Mouse (Mus musculus) leukemia stem cell, adult 10-12 weeks (primary cell): ENCODE results near the gene Gpr37l1. TPM values are rescaled to one million over a fixed set of nuclear protein-coding genes. Genes with fewer than 3 reads are reported as not detected.

Experiments used
- polyA plus RNA-seq: library from polyadenylated mRNA; stranded (reverse); fragments of >175 nt; gene quantifications from 2 replicates; pipeline ENCODE4 v1.2.3, GENCODE M21; 2012; ENCODE audit warnings: low replicate concordance

Gpr37l1 gene
- not detected in 2 replicates for polyA plus RNA-seq

DNA sequence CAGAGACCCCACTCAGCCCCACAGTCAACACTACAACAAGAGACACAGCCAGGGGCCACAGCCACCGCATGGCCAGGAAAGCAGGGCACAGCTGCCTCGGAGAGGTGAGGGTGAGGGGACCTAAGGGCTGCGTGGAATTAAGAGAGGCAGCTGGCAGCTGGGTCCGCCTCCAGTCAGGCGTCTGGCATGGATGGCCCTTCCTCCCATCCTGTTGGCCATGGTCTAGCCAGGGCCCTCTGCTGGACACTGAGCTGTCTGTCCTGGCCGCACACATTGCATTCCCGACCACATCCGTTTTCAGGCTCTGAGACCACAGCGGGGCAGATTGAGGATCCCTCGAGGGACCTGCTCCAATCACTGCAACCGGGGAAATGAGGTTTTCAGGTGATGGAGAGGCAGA, at the start of gene Gpr37l1:
Gene Gpr37l1, minus strand, starts transcription at position 247 of the 400 bp plus-strand sequence.

DNA sequence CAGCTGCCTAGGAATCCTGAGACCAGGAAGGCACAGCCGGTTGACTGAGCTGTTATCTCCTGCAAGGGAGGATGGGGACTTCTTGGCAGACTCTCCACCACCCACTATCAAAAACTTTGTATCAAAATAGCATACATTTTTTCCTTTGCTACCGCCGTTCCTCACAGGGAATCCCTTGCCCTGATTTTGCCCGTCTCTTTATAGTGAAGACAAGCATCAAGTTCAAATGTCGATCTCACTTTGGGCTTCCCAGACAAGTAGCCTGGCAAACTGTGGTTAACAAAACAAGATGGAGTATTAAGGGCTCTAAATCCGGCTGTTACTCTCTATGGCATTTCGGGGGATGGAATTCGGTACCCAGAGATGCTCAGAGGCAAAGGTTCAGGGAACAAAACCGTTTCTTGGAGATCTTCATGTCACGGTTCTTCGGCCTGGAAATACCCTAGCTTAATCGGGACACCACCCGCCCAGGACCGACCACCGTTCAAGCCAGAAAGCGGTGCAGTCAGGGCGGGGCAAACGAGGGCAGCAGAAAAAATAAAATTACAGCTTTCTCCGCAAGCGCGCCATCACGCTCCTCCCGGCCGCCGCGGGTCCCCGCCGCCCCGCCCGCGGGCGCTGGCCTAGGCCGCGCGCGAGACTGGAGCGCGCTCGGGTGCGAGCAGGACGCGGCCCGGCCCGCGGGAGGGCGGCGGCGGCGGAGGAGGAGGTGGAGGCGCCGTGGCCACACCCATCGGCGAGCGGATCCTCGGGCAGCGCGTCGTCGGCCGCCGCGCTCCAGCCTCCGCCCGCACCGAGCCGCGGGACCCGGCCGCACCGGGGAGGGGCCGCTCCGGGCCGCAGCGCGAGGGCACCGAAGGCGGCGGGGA, 21.2 kb downstream of the Gpr37l1 start, which contains the start of gene Arl8a:
Gene Arl8a, plus strand, starts transcription at position 748 of the 869 bp plus-strand sequence.

DNA sequence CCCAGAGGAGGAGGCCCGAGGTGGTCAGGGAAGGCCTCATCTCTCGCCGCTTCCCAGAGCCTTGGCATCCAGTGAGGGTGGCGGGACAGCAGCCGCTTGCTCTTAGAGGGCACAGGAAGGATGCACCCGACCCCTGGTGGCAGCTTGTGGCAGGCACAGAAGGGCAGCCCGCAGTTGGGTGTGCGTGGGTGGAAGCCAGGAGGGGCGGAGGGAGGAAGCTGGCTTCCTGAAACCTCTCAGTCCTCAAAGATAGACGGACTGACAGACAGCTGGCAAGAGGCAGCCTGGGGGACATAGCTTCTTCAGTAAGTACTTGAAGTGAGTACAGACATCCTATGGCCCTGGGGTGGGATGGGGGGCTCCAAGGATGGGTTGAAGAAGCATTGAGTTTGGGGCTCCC, 35.0 kb downstream of the Gpr37l1 start, which contains the start of gene Ptpn7:
Gene Ptpn7, plus strand, starts transcription at position 228 of the 400 bp plus-strand sequence.

Other genes starting within 250 kb of the Gpr37l1 start
- 3.7 and 4.7 TPM in 2 replicates for gene Ppp1r12b, start 211.7 kb downstream of the Gpr37l1 start, polyA plus RNA-seq
- 26.1 and 44.4 TPM in 2 replicates for gene Ube2t, start 205.1 kb downstream of the Gpr37l1 start, polyA plus RNA-seq
- 0.07 TPM in 1 of 2 replicates, not detected in the other for gene Lgr6, start 62.4 kb downstream of the Gpr37l1 start, polyA plus RNA-seq
- gene Ptpn7, start 35.0 kb downstream of the Gpr37l1 start, polyA plus RNA-seq = 143 and 281 TPM in 2 replicates
- 57.0 and 66.5 TPM in 2 replicates for gene Arl8a, start 20.9 kb downstream of the Gpr37l1 start, polyA plus RNA-seq
- not detected in 2 replicates for gene Elf3, start 90.9 kb upstream of the Gpr37l1 start, polyA plus RNA-seq
- gene Rnpep, start 116.4 kb upstream of the Gpr37l1 start, polyA plus RNA-seq = 33.8 and 37.6 TPM in 2 replicates
- gene Timm17a, start 146.1 kb upstream of the Gpr37l1 start, polyA plus RNA-seq = 1.3 and 2.8 TPM in 2 replicates
- gene Lmod1, start 157.1 kb upstream of the Gpr37l1 start, polyA plus RNA-seq = not detected in 2 replicates
- gene Shisa4, start 207.6 kb upstream of the Gpr37l1 start, polyA plus RNA-seq = 0.55 and 1.2 TPM in 2 replicates